Mouse (Mus musculus): ENCODE results near the gene Gm42421.

GRCm38 (mm10) chr5:143941588-143941987 is 13.6 kb downstream of the Gm42421 start:
- TF ChIP-seq EP300 (IDR thresholded peaks at IDR 0.05; ENCODE audit: insufficient read depth, low read depth, low read length) (no peak), POLR2A (IDR thresholded peaks at IDR 0.05; ENCODE audit: insufficient read depth, low read depth, low read length) (no peak)

Measured in heart, adult 2 months (tissue).